Mouse (Mus musculus) layer of hippocampus, adult 9-11 months (tissue): ENCODE measurements around the gene Canx.
"Not testable (repeated sequence)": the region's sequence is repeated elsewhere in the genome, so short reads cannot be mapped to it uniquely, and the experiment has no call there.

ENCODE experiments used
- DNase-seq: peaks from one replicate; pipeline ENCODE4 v3.0.0; 2022

The Canx gene

GRCm38 (mm10) chr11:50325496-50326301 lies at the start of gene Canx:
Gene Canx, minus strand, starts transcription at chr11:50325673.
- peak; percentile 99 for DNase-seq

DNA sequence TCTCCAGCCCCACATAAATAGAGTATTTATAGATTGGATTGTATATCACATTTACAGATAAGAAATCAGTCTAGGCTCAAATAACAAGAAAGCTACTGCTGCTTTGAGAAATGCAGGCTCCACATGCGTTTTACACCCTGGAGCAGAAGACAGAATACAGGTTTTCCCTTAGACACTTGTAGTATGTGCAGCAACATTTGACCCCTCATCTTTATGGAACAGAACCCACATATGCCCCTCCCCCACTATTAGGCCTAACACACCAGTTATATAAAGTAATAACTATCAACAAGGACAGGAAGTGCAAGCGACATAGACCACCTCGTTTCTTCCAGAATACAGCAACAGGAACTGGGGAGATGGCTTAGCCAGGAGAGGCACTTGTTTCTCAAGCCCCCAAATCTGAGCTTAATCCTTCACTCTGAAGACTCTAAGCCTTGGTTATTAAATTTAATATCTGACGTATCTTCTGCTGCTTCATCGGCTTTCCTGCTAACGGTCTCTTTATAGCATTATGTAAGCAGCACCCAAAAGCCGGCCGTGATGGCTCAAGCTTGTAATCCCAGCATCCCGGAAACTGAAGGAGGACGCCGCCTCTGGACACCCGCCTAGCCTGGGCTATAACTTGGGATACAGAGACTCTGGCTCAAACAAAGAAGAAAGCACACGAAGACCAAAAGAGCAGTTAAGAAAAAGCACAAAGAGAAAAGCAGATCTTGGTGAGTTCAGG lies 49.0 kb upstream of the Canx start:
- DNase-seq: no peak

- DNase-seq: no peak
Measured at GRCm38 (mm10) chr11:50373621-50374020, 48.1 kb upstream of the Canx start.

DNA sequence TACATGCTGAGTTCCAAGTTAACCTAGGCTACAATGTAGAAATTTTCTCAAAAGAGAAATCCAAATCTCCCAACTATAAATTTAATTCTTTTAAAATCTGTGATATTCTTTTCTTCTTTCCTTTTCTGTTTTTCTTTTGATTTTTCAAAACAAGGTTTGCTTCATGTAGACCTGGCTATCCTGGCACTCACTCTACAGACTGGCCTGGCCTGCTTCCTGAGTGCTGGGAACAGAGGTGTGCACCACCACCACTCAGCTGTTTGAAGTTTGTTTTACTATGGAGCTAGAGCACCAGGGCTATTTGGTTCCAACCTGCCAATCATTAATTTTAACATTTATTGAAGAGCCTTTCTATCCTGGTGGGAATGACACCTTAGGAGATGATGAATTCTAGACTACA lies 47.6 kb upstream of the Canx start:
- DNase-seq: no peak

GRCm38 (mm10) chr11:50371911-50372310 lies 46.4 kb upstream of the Canx start:
- DNase-seq: no peak

- no peak for DNase-seq
Measured at GRCm38 (mm10) chr11:50371399-50371841, 45.9 kb upstream of the Canx start.

DNA sequence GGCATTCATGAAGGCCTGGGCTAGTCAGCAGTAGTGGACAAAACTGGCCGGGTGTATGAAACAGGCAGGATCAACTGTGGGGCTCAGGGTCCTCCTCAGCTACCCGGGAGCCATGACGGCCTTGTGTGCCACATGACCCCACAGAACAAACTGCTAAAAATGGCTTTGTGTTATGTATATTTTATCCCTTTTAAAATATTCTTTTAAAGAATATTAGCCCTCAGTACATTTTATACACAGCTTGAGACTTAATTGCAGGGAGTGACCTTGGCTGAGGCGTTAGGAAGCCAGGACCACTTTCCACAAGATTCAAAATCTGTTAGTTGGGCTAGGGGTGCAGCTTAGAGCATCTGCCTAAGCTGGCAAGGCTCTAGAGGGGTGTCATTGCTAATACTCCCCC lies 45.5 kb upstream of the Canx start:
- no peak for DNase-seq

DNA sequence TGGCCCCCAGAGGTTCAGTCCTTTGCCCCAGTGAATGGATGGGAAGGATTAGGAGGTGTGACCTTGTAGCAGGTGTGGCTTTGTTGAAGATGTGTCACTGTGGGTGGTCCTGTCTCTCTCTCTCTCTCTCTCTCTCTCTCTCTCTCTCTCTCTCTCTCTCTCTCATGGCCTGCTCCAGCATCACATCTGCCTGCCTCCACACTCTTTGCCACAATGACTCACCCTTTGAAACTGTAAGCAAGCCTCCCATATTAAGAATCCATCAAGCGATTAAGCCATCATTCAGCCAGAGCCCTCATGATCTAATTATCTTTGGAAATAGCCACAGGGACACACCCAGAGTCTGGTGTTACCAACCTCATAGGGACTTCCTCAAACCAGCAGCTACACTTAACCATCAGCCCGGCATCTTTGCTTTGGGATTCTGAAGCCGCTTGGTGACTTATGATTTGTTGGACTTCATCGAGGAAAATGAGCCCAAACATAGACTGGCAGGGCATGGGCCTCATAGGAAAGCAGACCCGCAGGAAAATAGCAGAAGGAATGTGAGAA lies 44.0 kb upstream of the Canx start:
- DNase-seq: no peak

- DNase-seq: no peak
Measured at GRCm38 (mm10) chr11:50367531-50367930, 42.1 kb upstream of the Canx start.

DNA sequence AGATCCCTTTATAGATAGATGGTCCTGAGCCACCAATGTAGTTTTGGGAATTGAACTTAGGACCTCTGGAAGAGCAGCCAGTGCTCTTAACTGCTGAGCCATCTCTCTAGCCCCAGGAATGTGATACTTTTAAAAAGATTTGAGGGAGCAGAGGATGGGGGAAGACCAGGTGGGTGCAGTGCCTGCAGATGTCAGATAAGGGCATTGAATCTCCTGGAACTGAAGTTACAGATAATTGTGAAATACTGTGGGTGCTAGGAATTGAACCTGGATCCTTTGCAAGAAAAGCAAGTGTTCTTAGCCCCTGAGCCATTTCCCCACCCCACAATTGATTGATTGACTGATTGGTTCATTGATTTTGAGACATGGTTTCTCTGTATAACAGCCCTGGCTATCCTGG lies 39.8 kb upstream of the Canx start:
- DNase-seq: no peak

DNA sequence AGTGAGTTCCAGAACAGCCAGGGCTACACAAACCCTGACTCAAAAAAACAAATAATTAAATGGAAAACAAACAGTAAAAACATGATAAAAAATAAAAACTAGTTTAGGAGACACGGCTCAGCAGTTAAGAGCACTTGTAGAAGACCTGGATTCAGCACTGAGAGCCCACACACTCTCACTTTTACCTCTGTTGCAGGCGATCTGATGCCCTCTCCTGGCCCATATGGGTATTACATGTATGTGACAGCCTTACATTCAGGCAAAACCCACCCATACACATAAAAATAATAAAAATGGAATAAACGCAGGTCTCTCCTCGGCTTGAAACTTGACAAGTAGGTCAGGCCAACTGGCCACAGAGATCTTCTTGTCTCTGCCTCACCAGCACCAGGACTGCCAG lies 39.1 kb upstream of the Canx start:
- DNase-seq: peak; percentile 72

GRCm38 (mm10) chr11:50361282-50361681 lies 35.8 kb upstream of the Canx start:
- not testable (repeated sequence) for DNase-seq

- DNase-seq: peak; percentile 69
Measured at GRCm38 (mm10) chr11:50358950-50359861, 33.7 kb upstream of the Canx start.

DNA sequence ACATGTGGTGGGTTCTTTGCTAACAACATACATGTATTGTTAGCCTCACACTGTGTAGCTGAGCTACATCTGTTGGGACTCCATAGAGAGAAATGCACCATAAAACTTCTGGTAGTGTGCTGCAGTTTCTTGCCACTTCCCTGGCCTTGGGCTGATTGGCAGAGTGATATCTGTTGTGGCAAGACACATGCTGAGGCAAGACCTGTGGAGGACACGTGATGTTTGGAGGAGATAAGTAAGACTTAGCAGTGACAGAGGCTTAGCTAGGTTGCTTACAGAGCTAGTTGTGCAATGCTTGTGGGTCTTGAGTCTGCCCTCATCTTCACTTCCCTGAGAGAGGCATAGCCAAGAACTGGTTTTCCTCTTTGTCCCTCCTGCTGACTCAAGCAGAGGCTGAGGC lies 29.9 kb upstream of the Canx start:
- DNase-seq: no peak

GRCm38 (mm10) chr11:50354851-50355250 lies 29.4 kb upstream of the Canx start:
- no peak for DNase-seq

DNA sequence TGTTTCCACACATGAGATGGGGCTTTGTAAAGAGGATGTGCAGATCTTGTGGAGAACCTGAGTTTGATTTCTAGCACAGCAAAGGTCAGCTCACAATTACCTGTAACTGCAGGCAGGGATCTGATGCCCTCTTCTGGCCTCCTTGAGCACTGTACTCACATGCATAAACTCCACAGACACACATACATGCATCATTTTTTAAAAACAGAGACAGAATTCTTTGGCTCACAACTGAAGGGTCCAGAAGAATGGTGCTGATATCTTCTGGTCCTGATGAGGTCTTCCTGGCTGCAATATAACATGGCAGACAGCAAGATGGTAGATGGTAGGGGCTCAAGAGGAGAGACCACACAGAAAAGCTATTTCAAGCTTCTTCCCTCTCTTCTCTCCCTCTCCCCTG lies 28.7 kb upstream of the Canx start, which contains the start of gene Cby3:
Cby3 (plus strand) TSS at position 301 of the 400 bp plus-strand sequence.
- DNase-seq: no peak

GRCm38 (mm10) chr11:50352177-50352576 lies 26.7 kb upstream of the Canx start:
- DNase-seq: no peak

DNA sequence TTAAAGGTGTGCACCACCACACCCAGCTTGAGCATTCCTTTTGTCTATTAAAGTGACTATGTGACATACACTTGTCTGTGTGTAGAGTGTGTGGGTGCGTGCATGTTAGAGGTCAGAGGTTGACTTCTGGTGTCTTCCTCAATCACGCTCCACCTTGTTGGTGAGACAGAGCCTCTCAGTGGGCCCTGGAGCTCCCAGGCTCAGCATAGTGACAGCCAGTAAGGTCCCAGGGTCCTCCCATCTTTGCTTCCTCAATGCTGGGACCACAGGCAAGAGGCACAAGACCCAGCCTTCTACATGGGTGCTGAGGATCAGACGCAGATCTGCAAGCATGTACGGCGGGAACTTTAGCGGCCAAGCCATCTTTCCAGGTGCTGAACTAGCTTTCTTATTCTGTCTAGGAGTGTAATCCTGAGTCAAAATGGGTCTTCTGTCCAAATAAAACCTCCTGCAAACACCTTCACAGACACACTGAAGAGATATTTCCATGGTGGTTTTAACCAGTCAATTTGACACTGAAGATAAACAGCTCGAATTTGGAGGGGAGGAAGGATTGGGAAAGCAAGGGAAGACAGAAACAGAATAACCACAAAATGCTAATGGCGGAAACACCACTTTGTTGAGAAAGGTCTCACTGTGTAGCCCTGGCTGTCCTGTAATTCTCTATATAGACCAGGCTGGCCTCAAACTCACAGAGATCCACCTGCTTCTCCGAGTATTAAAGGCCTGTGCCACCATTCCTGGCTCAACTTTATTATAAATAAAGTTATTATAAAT lies 21.0 kb upstream of the Canx start:
- no peak for DNase-seq

DNA sequence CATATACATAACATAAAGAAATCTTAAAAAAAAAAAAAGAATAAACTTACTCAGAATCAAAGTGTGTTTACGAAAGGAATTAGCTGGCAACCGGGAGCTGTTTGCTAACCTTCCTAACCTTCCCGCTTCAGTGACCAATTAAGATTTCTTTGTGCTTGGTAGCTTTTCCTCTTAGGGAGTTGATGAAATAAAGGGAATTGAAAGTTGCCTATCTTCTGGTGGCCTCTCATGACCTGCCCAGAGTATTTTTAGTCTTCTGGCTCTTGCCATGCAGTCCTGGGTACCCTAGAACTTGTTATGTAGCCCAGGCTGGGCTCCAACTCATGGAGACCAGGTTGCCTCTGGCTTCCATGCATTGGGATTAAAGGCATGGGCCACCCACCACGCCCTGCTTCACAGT lies 20.0 kb upstream of the Canx start:
- no peak for DNase-seq

DNA sequence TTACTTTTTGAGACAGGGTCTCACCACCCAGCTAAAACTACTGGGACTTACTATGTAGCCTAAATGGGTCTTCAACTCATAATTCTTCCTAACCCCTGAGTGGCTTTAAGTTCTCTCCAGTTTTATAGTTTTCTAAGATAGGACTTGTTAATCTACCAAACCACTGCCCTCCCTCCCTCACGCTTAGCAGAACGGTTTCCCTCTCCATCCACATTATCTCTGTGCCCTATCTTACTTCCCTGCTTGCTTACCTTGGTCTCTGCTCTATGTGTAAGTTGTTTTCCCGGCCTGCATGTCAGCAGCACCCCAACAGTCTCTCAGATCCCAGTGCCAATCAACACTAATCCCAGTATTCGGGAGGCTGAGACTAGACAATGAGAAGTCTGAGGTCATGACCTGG lies 11.4 kb upstream of the Canx start:
- no peak for DNase-seq

- DNase-seq: no peak
Measured at GRCm38 (mm10) chr11:50336126-50336525, 10.7 kb upstream of the Canx start.

GRCm38 (mm10) chr11:50333181-50333580 lies 7.7 kb upstream of the Canx start:
- no peak for DNase-seq
